Mouse (Mus musculus) heart, postnatal 4 days (tissue): Measurements from ENCODE around the gene Mthfr. TPM values are rescaled to one million over a fixed set of nuclear protein-coding genes. Genes with fewer than 3 reads are reported as not detected.
A peak's percentile ranks its signal among the peaks of the same experiment; 100 is the strongest.

Experiments
- DNase-seq: peaks from one replicate; pipeline ENCODE4 v3.0.0; 2021
- total RNA-seq, 2 experiments: library from RNA; stranded (reverse); gene quantifications; 2 replicates each; pipeline ENCODE4 v1.2.3; 2021

Gene Mthfr
- total RNA-seq, 2 experiments from 2014 or later: 14.1 to 14.3 TPM

DNA sequence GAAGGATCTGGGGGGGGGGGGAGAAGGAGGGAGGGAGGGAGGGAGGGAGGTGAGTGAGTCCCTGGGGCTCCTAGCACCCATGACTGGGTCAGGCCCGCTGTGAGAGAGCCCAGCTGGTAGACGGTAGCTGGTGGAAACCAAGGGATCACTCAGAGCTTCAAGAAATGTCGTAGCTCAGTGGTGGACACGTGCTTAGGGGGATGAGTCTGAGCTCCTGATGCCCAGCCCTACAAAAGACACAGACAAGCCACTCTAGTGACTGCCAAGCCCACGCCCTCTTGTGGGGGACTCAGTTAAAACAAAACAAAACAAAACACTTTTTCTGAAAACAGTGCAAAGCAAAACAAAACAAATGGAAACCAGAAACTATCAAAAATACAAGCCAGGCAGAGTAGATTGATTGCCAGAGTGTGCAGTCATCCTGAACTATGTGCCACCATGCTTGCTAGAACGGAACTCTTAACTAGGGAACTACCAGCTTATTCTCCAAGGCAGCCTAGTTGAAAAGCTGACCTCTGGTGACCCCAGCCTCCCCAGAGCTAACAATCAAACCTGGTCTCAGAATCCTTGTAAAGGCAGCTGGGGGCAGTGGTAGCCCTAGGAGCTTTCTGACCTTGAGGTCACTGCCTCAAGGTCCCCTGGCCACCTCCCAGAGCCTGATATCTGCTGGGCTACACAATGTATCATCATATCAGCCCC is 27.0 kb downstream of the Mthfr start:
- DNase-seq: no peak

DNA sequence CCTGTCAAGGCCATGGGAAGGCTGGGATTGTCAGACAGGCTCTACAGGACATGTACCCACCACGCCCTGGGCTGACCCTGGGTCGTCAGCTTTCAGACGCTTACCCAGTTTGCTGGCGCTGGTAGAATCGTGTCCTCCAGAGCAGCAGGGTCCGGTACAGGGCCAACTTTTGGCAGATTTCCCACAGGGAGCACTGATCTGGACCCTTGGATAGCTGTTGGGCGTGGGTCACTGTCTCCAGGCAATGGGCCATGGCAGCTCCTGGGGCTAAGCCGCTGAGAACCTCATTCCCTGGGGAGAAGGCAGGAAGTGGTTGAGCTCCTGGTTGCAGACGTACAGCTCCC is 27.5 kb downstream of the Mthfr start:
- peak; percentile 53 for DNase-seq

- no peak for DNase-seq
These were observed 28.5 kb downstream of the Mthfr start for GRCm38 (mm10) chr4:148067346-148067745.

DNA sequence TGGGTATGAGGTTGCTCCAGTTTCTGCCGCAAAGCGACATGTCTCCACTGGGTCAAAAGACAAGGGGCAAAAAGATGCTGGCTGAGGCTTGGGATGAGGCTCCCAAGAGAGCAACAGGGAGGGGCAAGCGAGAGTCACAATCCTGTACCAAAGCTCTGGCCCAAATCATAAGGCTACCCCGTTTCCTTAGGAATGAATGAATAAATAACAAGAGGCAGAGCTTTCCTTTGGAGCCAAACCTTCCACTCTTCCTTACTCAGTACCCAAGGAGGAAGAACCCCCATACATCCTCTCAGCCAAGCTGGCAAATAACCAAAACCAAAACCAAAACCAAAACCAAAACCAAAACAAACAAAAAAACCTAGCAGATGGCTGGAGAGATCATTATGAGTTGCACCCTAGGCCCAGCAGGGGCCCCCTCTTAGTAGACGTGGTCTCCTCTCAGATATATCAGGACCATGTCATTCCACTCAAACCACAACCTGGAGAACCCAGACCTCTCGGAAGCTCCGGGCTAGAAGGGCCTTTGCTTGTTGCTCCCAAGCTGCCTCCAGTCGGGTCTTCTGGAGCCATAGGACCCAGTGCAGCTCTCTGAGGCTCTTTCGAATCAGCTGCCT is 30.8 kb downstream of the Mthfr start:
- no peak for DNase-seq

- no peak for DNase-seq
These were observed 32.6 kb downstream of the Mthfr start for GRCm38 (mm10) chr4:148071508-148071907.

GRCm38 (mm10) chr4:148074521-148075189 is 35.8 kb downstream of the Mthfr start:
- DNase-seq: no peak

DNA sequence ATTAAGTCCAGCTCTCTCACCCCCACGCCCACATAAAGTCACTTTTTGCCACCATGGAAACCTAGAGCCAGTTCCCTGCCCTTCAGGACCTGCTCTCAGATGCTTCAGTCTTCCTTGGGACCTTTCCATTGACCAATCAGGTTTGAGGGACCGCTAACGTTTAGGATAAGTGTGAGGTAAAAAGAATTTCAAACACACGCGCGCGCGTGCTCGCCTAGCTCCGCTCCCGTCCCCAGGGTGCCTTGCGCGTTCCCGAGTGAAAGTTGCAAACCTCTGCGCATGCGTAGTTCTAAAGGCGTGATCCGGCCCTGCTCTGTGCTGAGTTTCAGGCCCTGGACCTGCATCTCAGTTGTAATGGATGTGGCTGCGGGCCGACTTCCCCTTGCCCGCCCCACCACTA is 36.4 kb downstream of the Mthfr start:
- peak; percentile 79 for DNase-seq

DNA sequence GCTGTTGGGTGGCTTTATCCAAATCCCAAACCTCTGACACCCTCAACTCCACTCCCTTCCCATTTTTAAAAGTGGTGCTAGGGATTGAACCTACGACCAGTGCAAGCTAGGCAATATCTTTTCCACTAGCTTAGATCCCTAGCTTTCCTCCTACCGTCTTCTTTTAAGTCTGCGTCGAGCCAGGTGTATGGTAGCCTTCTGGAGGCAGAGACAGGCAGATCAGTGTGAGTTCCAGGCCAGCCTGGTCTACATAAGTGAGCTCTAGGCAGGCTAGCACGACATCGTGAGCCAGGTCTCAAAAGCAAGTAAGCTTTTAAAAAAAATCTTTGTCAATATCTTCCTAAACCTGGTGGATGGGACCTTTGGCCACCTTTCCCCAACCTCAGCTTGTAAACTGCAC is 37.0 kb downstream of the Mthfr start:
- DNase-seq: no peak

DNA sequence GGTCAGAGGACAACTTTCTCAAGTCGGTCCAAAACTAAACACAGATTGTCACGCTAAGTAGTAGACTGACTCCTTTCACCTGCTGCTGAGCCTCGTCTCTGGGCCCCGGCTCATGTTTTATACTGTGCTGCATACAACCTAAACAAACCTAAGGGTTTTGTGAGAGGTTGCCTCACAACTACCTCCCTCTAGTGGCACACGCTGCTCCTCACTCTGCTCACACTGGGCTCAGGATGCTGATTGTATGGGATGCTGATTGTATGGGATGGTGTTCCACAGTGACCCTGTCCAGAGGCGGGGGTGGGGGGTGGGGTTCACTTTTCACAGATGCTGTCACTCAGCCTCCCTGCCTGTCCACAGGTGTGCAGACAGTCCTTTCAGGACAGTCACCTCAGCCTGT is 40.3 kb downstream of the Mthfr start:
- no peak for DNase-seq

DNA sequence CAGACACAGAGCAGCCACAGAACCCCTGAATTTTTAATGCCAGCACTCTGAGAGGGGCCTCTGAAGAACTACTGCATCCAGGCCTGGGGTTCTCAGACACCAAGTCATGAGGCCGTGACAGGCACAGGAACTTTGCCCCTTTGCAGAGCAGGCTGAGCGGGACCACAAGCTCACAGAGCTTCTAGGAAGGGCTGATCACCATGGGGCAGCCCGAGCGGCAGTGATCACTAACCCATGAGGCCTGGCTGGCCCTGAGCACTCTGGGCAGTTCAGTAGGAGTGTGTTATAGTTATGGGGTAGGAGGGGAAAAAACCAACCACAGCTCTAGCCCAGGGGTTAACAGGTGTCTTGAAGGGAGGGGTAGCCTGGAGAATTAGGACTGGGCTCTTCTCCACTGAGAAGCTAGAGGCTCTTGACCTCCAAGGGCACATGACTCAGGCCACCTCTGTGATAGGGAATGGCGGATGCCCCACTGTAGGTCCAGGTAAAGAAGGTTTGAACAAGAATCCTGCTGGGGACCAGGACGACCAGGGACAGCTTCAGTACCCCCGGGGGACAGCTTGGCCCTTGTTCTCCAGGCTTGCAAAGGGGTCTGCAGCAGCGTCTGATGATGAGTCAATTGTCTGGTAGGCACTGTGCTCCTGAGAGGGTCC is 41.2 kb downstream of the Mthfr start:
- no peak for DNase-seq

GRCm38 (mm10) chr4:148080597-148080973 is 41.7 kb downstream of the Mthfr start:
- no peak for DNase-seq

DNA sequence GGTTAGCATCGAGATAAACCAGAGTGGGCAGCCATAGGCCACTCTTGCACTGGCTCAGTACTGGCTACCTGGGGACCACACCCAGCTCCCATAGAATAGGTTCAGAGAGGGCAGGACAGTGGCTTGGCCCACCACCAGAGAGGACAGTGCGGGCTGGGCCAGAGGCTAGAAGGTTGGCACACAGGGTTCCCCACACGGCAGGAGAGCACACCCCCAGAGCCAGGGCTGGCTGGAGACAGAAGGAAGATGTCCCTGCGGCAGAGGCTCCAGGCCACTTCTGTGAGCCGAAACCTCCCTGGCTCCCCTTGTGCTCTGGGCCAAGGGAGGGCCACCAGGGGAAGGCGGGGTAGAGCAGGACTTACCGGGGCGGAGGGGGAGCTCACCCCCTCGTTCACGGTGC is 42.3 kb downstream of the Mthfr start:
- DNase-seq: no peak

- peak; percentile 77 for DNase-seq
These were observed 43.6 kb downstream of the Mthfr start for GRCm38 (mm10) chr4:148082257-148083044.

DNA sequence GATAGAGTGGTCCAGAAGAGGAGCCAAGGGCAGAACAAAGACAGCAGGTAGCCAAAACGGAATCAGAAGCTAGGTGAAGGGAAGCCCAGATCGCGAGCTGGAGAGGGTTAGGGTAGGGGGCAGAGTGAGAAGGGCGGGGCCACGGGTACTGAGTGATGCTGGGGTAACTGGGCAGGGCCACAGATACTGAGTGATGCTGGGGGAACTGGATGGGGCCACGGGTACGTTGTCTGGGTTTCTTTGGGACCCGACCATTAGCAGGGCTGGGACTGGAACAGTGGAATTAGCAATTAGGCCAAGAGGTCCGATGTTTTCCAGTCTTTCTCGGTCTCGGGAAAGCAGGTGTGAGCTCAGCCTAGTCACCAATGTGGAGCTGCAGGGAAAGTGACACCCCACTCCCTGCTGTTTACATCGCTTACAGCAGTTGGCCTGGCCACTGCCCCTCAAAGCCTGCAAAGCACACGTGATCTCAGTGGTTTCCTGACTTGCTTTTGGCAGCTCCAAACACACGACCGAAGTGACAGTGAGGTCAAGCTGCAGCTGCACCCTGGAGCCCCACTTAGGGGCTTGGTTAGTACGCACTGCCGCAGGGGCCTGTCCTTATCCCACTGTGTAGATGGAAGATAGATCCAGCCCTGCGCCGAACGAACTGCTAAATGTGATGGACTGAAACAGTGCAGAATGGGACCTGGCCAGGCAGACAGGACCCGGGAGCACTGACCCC is 44.5 kb downstream of the Mthfr start:
- no peak for DNase-seq

GRCm38 (mm10) chr4:148084261-148084714 is 45.4 kb downstream of the Mthfr start:
- DNase-seq: peak; percentile 52

- no peak for DNase-seq
These were observed 46.4 kb downstream of the Mthfr start for GRCm38 (mm10) chr4:148085131-148085906.

DNA sequence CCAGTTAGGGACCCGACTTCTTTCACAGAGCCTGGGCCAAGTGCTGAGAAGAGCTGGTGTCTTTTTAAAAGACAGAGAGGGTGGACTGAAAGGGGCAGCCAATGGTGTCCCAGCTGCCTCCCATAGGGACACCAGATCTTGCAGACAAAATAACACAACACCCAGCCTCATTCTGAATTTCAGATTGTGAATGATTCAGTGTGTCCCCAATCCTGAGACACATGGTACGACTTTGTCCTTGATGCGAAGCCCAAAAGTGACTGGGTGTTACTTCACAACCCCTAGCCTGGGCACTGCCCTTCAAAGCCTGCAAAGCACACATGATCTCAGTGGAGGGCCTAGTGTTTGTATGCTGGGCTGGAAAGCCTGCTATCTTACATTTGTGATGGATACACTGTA is 47.0 kb downstream of the Mthfr start:
- DNase-seq: no peak

DNA sequence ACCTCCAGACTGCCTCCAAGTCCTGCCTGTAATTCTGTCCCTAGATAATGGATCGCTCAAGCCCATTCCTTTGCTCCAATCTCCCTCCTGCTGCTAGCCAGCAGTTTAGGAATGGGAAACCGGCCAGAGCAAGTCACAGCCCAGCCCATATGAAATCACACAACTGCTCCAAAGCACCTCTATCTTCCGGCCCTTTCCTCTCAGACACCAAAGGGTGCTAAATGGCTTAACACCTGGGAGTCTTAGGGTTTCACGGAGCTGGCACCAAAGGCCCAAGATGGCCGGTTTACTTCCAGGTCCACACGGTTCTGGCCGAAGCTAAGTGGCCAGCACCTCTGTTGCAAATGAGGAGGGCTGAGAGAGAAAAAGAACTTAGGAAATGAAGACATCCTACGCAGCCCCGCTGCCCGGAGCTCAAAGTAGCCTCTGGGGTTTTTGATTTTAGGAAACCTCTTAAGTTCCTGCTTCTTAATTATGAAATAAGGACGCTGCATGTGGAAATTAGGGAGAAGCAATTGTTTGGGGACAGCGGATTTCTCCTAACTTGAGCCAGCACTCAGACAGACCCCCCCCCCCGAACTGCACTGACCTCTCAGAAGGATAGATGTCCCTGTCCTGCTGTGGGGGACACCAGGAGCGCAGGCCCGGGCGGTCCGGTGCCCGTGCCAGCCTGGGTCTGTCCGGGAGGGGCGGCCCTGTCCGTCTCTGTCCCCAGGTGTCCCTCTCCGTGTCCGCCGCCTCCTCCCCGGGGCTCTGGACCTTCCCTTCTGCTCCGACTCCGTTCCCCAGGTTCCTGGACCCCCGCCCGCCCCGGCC is 48.4 kb downstream of the Mthfr start:
- peak; percentile 59 for DNase-seq

DNA sequence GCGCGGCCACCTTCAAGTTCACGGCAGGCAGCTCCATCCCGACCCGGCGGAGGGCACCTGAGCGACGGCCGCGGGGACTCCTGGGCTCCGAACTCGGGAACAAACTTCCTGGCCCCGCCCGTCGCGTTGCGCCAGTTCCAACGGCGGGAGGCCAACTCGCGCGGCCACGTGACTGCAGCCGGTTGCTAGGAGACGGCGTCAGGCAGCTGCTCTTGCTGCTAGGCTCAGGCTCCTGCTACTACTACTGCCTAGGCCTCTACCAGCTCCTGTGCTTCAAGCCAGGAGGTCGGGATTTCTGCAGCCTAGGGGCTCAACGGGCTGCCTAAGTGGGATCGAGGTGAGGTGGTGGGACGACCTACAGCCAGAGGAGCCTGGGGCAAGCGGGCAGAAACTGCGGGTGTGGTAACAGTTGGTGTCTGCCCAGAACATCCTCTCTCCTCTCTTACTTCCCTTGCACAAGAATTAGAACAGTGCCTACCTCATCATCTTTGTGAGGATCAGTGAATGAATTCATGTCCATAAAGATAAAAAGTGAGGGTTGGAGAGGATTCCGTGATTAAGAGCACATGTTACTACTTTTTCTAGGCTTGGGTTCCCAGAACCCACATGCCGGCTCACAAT is 49.1 kb downstream of the Mthfr start, which contains the start of gene Agtrap:
TSS of gene Agtrap (minus strand) at position 125 of the 621 bp plus-strand sequence.
- peak; percentile 97 for DNase-seq

DNA sequence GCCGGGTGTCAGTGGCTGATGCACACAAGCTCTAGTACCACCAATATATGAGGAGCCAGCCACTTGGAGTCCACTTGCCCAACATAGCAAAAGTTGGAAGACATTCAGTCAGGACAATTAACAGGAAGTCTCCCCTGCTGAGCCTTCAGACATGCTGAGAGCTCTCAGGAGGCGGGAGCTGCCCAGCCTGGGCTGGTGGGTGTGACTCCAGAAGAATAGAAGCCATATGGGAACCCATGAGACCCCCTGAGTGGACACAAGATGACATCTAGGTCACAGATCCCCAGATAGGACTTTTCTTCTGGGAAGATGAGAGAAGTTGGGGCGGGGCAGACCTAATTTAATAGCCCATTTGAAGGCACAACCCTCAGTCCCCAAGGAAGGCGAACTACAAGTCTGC is 50.3 kb downstream of the Mthfr start:
- DNase-seq: no peak
